Mouse (Mus musculus) neural tube, embryonic 15.5 days (tissue): ENCODE measurements around the gene Gucy1b2. TPM values are rescaled to one million over a fixed set of nuclear protein-coding genes. Genes with fewer than 3 reads are reported as not detected.

Experiments
- ATAC-seq: fragments of 200-750 bp; cut with Nextera tagmentation; 2 replicates; pipeline ENCODE4 v1.8.0; 2017; ENCODE audit warnings: mild to moderate bottlenecking, moderate TSS enrichment, moderate library complexity; ENCODE audit not compliant: low FRiP score
- H3K27ac ChIP-seq: fragments of 300-500 bp; sonication (generic); replicated peaks from 2 replicates; pipeline ENCODE4 v1.5.1; 2015; ENCODE audit warnings: mild to moderate bottlenecking, inconsistent platforms
- H3K27me3 ChIP-seq: fragments of 300-500 bp; sonication (generic); replicated peaks from 2 replicates; pipeline ENCODE4 v1.6.1; 2015; ENCODE audit warnings: inconsistent platforms
- H3K36me3 ChIP-seq: fragments of 300-500 bp; sonication (generic); 2 replicates; pipeline ENCODE4 v1.6.1; 2015; ENCODE audit warnings: inconsistent platforms
- H3K4me1 ChIP-seq: fragments of 300-500 bp; sonication (generic); 2 replicates; pipeline ENCODE4 v1.6.1; 2015; ENCODE audit warnings: inconsistent platforms
- H3K4me2 ChIP-seq: fragments of 300-500 bp; sonication (generic); 2 replicates; pipeline ENCODE4 v1.6.1; 2015; ENCODE audit warnings: inconsistent platforms, mild to moderate bottlenecking, moderate library complexity
- H3K4me3 ChIP-seq: fragments of 300-500 bp; sonication (generic); replicated peaks from 2 replicates; pipeline ENCODE4 v1.5.1; 2015; ENCODE audit warnings: mild to moderate bottlenecking, inconsistent platforms
- H3K9ac ChIP-seq: fragments of 300-500 bp; sonication (generic); replicated peaks from 2 replicates; pipeline ENCODE4 v1.6.1; 2015; ENCODE audit warnings: mild to moderate bottlenecking, inconsistent platforms
- H3K9me3 ChIP-seq: fragments of 300-500 bp; sonication (generic); replicated peaks from 2 replicates; pipeline ENCODE4 v1.6.1; 2016; ENCODE audit warnings: inconsistent platforms
- WGBS: fragments of 180-500 bp; shearing (Covaris S2); methylation state at CpG from one replicate; pipeline ENCODE4 v1.1.7; 2015; ENCODE audit warnings: mixed read lengths; 5-methylcytosine and 5-hydroxymethylcytosine counted together
- polyA plus RNA-seq: library from polyadenylated mRNA; unstranded; fragments of >200 nt; fragmentation: Nextera tagmentation; extraction: Ambion mirVana; gene quantifications from 2 replicates; pipeline ENCODE4 v1.2.1, GENCODE M21; 2015

Gene Gucy1b2
- 0.26 and 0.38 TPM in 2 replicates for polyA plus RNA-seq

DNA sequence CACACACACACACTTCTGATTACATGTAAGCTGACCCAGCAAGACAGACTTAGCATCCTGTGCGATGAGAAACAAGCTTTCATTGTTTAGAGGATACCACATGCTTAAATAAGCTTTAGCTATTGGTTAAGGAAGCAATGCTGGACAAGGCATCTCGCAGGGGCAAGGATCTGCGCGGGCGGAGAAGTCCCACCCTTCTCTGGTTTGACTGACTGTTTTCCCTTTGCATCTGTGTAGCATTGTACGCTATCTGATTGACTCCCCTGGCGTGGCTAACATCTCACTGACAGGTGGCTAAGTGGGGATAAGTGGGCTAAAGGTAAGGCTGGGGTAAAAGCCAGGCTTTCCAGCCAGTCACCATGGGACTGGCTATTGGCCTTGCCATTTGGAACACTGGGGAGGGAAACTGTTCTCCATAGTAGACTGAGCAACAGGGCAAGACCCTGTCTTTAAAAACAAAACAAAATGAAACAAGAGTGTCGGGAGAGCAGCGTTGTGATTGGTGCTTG, at the start of gene Gucy1b2:
Gene Gucy1b2 (minus strand): TSS at position 51 of the 509 bp plus-strand sequence.
- no peak for ATAC-seq
- peaks cover 33% of the 10 kb centered on the region for H3K4me1 ChIP-seq
- H3K36me3 ChIP-seq, result no peaks in the 10 kb centered on the region
- H3K27ac ChIP-seq, result peak within 1 kb of the TSS; percentile 80
- no peak within 1 kb of the TSS for H3K4me3 ChIP-seq
- H3K9ac ChIP-seq, result peak within 1 kb of the TSS; percentile 6; the same call in 1 of the 2 replicates
- no peaks in the 10 kb centered on the region for H3K9me3 ChIP-seq
- peak within 1 kb of the TSS; percentile 46 for H3K4me2 ChIP-seq
- 0 out of 2 replicates have a peak, but pooled peaks cover 3% of the 10 kb centered on the region for H3K27me3 ChIP-seq
- WGBS, result 74% methylated on average over 9 of the region's 9 CpGs

- Histone ChIP-seq H3K9ac (no peak overlapping the region), H3K4me1 (peaks cover under 1% of the 10 kb centered on the region; the same call in 1 of the 2 replicates), H3K27me3 (no peaks in the 10 kb centered on the region), H3K4me2 (no peak overlapping the region), H3K27ac (no peak overlapping the region), H3K9me3 (no peaks in the 10 kb centered on the region), H3K4me3 (no peak overlapping the region), H3K36me3 (no peaks in the 10 kb centered on the region)
- ATAC-seq, result no peak
- WGBS, result 86% methylated on average over 7 of the region's 7 CpGs
Measured at GRCm38 (mm10) chr14:62497391-62497790, 41.3 kb upstream of the Gucy1b2 start.

GRCm38 (mm10) chr14:62496501-62496900, 40.4 kb upstream of the Gucy1b2 start:
- Histone ChIP-seq H3K27ac (no peak overlapping the region), H3K4me3 (no peak overlapping the region), H3K4me1 (peaks cover 8% of the 10 kb centered on the region; the same call in 1 of the 2 replicates), H3K4me2 (no peak overlapping the region), H3K27me3 (no peaks in the 10 kb centered on the region), H3K9ac (no peak overlapping the region), H3K36me3 (no peaks in the 10 kb centered on the region), H3K9me3 (no peaks in the 10 kb centered on the region)
- WGBS, result 66% methylated on average over 1 of the region's 1 CpGs
- ATAC-seq, result no peak

DNA sequence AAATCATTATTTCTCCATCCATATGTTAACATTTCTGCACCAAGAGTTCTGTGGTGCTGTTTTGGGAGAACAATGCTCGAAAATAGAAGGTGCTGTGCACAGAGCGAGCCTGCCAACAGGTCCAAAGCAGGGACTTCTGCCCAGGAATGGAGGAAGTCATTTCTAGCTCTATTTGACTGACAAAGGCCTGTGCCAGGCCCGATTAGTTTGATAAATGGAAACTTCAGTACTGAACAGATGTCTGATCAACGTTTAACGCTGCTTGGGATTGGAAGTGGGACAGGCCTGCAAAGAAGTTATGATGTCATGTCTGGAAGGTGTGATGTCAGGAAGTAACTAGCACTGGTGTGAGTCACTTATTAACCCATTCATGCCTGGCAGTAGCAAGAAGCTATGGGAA, 37.4 kb upstream of the Gucy1b2 start:
- Histone ChIP-seq H3K4me1 (peaks cover 8% of the 10 kb centered on the region; the same call in 1 of the 2 replicates), H3K36me3 (no peaks in the 10 kb centered on the region), H3K9me3 (no peaks in the 10 kb centered on the region), H3K4me3 (no peak overlapping the region), H3K4me2 (no peak overlapping the region), H3K27me3 (no peaks in the 10 kb centered on the region), H3K27ac (no peak overlapping the region), H3K9ac (no peak overlapping the region)
- 75% methylated on average over 5 of the region's 5 CpGs for WGBS
- ATAC-seq, result no peak

DNA sequence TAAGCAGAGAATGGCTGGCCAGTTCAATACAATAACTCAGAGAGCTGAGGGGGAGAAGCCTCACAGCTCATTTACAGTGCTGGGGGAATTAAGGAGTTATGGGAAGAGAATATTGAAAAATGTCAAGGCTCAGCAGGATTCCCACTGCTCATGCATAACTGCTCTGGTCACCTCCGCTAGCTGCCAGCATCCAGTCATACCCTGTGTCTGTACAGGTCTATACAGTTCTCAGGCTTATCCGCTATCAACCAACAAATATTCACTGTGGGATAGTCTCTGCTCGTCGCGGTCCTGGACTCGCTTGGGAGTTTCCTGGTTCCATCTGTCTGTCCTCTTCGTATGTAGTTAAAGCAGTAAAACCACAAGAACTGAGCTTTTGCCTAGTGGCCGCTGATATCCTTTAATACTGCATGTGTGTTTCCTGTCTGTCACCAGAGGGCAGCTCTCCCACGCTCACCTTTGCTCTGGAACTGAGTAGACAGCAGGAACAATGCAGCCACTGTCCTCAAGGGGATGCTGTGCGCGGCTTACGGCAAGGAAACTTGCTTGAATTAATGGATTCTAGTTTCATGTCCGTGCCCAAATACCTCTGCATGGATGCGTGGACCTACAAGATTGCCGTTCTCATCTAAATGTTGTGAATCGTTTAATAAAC, 36.2 kb upstream of the Gucy1b2 start:
- H3K4me3 ChIP-seq, result no peak overlapping the region

DNA sequence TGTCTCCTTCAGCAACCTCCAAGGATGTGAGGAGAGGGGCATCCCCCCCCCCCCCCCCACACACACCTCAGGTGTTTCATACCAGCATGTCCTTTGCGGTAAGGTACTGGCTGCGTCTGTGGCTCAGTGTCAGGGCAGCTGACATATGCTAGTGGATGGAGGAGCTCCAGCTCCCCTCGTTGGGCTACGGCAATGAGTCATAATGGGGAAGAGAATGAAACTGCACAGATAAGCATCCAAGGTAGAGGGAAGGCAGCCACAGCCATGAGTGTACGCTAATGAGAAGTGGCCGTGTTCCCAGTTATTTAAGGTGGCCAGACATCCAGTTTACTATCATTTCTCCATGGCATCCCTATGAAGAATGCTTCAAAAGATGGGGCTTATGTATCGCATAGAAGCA, 32.2 kb upstream of the Gucy1b2 start:
- Histone ChIP-seq H3K4me3 (no peak overlapping the region), H3K27ac (no peak overlapping the region), H3K9ac (no peak overlapping the region), H3K4me1 (peaks cover 8% of the 10 kb centered on the region; the same call in 1 of the 2 replicates), H3K36me3 (no peaks in the 10 kb centered on the region), H3K9me3 (no peaks in the 10 kb centered on the region), H3K27me3 (no peaks in the 10 kb centered on the region), H3K4me2 (no peak overlapping the region)
- no peak for ATAC-seq
- WGBS, result 87% methylated on average over 7 of the region's 7 CpGs

More for the DNA sequence above, 36.2 kb upstream of the Gucy1b2 start:
- 28% methylated on average over 16 of the region's 16 CpGs for WGBS
- Histone ChIP-seq H3K27ac (no peak overlapping the region), H3K4me2 (peak overlapping the region; percentile 29), H3K9me3 (no peaks in the 10 kb centered on the region), H3K27me3 (no peaks in the 10 kb centered on the region), H3K4me1 (peaks cover 8% of the 10 kb centered on the region; the same call in 1 of the 2 replicates), H3K9ac (no peak overlapping the region), H3K36me3 (no peaks in the 10 kb centered on the region)
- ATAC-seq, result peak; percentile 88; the same call in 1 of the 2 replicates

DNA sequence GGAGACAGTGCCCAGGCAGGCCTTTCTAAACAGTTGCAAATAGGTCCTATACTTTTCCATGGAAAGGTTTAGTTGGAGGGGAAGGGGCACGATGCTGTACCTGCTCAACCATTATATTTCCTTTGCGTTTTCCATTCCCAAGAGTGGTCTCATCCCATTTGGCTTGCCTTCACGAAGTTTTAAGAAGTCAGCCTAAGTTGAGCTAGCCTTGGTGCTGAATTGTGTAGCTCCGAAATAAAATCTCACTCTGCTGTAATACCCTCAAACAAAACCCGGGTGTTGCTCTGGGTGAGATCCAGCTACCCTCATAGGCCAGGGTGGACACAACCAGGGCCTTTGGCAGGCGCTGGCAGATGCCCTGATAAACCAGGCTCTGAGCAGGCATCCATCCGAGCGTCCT, 25.3 kb upstream of the Gucy1b2 start:
- Histone ChIP-seq H3K4me2 (no peak overlapping the region), H3K4me3 (no peak overlapping the region), H3K9me3 (no peaks in the 10 kb centered on the region), H3K27me3 (no peaks in the 10 kb centered on the region), H3K9ac (no peak overlapping the region), H3K36me3 (no peaks in the 10 kb centered on the region), H3K27ac (no peak overlapping the region), H3K4me1 (peaks cover 5% of the 10 kb centered on the region; the same call in 1 of the 2 replicates)
- WGBS, result 63% methylated on average over 8 of the region's 8 CpGs
- no peak for ATAC-seq

DNA sequence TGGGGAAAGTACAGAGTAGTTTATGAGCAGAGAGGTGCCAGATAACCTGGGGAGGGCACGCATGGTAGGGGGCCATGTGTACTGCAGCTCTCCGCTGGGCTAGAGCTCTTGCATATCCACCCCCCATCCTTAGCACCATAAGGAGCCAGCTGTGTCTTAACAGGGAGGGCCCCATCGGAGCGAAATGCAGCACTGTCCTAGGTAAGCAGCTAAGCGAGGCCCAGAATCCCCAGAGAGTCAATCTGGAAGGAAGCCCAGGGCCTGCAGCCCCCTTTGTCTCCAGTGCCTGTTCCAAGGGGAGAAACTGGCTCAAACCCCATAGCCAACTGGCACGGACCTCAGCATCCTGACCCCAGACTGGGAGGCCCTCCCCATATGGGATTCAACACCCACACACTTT, 23.3 kb upstream of the Gucy1b2 start:
- no peaks in the 10 kb centered on the region for H3K27me3 ChIP-seq
- no peak overlapping the region for H3K27ac ChIP-seq
- no peak overlapping the region for H3K9ac ChIP-seq
- H3K4me2 ChIP-seq, result no peak overlapping the region
- no peaks in the 10 kb centered on the region for H3K36me3 ChIP-seq
- H3K4me3 ChIP-seq, result no peak overlapping the region
- H3K4me1 ChIP-seq, result peaks cover 5% of the 10 kb centered on the region; the same call in 1 of the 2 replicates
- H3K9me3 ChIP-seq, result no peaks in the 10 kb centered on the region
- 39% methylated on average over 6 of the region's 6 CpGs for WGBS
- ATAC-seq, result peak; percentile 63; the same call in 1 of the 2 replicates

DNA sequence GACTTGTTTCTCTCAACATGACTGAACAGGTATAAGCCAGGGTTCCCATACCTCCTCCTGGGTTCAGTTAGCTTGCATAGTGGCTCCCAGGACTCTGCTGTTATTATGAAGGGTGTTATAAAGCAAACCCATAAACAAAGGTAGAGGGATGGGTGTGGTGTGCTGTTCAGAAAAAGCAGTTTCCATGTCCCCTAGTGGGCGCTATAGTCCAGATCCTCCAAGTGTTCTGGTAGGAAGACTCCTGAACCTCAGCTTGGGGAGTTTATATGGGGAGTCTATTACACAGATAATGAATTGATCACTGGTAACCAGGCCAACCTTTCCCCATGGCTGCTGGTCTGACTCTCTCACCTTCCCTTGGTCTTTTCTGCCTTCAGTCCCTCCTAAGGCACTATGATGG, 18.4 kb upstream of the Gucy1b2 start:
- Histone ChIP-seq H3K27me3 (no peaks in the 10 kb centered on the region), H3K4me1 (peaks cover 3% of the 10 kb centered on the region; the same call in 1 of the 2 replicates), H3K36me3 (no peaks in the 10 kb centered on the region), H3K4me3 (no peak overlapping the region), H3K4me2 (no peak overlapping the region), H3K9me3 (no peaks in the 10 kb centered on the region), H3K27ac (no peak overlapping the region), H3K9ac (no peak overlapping the region)
- WGBS, result 71% methylated on average over 1 of the region's 1 CpGs
- no peak for ATAC-seq

DNA sequence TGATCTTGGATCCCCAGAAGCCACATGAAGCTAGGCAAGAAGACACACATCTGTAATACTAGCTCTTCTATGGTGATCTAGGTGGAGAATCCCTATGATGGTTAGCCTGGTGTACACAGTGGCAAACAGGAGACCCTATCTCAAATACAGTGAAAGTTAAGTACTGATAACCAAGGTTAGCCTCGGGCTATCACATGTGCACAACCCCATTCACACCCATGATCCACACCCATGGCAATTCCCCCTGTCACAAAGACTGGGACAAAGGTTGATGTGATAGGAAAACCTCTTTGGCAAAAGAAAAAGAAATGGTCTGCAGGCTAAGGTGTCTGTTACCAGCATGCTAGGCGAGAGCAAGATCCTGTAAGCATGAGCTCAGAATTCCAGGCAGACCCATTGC, 16.0 kb upstream of the Gucy1b2 start:
- ATAC-seq, result no peak
- no peaks in the 10 kb centered on the region for H3K27me3 ChIP-seq
- no peak overlapping the region for H3K4me2 ChIP-seq
- H3K9me3 ChIP-seq, result no peaks in the 10 kb centered on the region
- WGBS, result 88% methylated on average over 2 of the region's 2 CpGs
- no peaks in the 10 kb centered on the region for H3K4me1 ChIP-seq
- H3K9ac ChIP-seq, result no peak overlapping the region
- H3K27ac ChIP-seq, result no peak overlapping the region
- no peak overlapping the region for H3K4me3 ChIP-seq
- no peaks in the 10 kb centered on the region for H3K36me3 ChIP-seq

DNA sequence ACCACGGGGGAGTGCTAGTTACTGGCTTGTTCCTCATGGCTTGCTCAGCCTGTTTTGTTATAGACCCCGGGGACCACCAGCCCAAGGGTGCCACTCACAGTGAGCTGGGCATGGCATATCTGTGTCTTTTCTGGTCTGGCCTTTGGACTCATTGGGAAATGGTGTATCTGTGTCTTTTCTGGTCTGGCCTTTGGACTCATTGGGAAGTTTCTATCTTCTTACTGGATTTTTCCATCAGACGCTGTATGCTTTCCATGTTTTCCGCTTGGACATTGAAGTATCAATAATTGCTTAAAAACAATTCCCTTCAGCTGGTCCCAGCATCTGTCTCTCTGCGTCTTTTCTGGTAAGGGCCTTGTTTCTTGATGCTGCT, 12.7 kb upstream of the Gucy1b2 start:
- H3K36me3 ChIP-seq, result no peaks in the 10 kb centered on the region
- ATAC-seq, result no peak
- peaks cover 5% of the 10 kb centered on the region; the same call in 1 of the 2 replicates for H3K4me1 ChIP-seq
- 89% methylated on average over 5 of the region's 5 CpGs for WGBS
- H3K9ac ChIP-seq, result no peak overlapping the region
- no peaks in the 10 kb centered on the region for H3K27me3 ChIP-seq
- no peaks in the 10 kb centered on the region for H3K9me3 ChIP-seq
- H3K4me3 ChIP-seq, result no peak overlapping the region
- no peak overlapping the region for H3K27ac ChIP-seq
- H3K4me2 ChIP-seq, result no peak overlapping the region

DNA sequence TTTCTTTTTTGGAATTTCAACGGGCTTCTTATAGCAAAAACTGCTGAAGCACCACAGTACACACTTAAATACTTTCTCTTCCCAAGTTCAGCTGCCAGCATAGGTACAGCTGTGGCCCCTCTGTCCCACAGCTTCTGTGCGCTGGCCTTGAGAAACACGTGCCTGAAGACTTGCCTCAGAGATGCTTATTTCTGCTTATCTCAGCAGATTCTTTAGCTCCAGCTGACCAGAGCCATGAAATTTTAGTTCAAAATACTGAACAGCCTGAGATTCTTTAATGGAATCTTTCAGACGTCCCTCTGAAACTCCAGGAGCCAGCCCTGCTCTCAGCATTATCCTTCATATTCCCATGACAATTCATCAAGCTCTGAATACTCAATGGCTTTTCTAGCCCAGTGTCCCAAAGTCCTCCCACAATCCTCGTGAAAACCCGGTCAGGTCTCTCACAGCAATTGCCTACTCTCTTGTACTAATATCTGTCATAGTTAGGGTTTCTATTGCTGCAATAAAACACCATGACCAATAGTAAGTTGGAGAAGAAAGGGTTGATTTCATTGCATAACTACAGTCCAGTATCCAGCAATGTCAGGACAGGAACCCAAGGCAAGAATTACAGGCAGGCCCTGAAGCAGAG, 12.1 kb upstream of the Gucy1b2 start:
- 69% methylated on average over 6 of the region's 6 CpGs for WGBS
- Histone ChIP-seq H3K9me3 (no peaks in the 10 kb centered on the region), H3K27ac (no peak overlapping the region), H3K4me3 (no peak overlapping the region), H3K4me2 (no peak overlapping the region), H3K27me3 (no peaks in the 10 kb centered on the region), H3K4me1 (peaks cover 5% of the 10 kb centered on the region; the same call in 1 of the 2 replicates), H3K36me3 (no peaks in the 10 kb centered on the region), H3K9ac (no peak overlapping the region)
- no peak for ATAC-seq
